Mouse (Mus musculus): ENCODE results near the gene Ada. TPM values are rescaled to one million over a fixed set of nuclear protein-coding genes. Genes with fewer than 3 reads are reported as not detected.

Ada gene
- polyA plus RNA-seq, 1 experiment = 2.4 TPM

DNA sequence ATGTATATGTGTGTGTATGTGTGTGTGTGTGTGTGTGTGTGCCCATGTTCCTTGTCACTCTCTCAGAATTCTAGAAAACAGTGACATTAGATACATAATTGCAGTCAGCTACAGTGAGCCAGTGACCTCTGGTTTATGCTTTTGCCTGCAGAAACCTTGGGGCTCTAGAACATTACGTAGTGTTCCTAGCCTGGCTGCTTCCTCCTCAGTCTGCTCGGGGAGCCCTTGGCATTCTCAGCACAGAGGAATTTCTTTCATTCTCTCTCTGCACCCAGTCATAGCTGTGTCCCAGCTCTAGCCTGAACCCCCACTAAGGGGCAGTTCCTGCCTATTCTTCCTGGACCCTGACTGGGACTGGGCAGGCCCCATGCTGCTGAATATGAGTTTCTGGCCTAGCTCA is 8.1 kb upstream of the Ada start:
- no peak overlapping the region for H3K4me3 ChIP-seq (ENCODE audit: insufficient read depth, low read depth, low read length)
- TF ChIP-seq POLR2A (IDR thresholded peaks at IDR 0.05; ENCODE audit: low read depth, low read length) (no peak), CTCF (conservative IDR thresholded peaks at IDR 0.05; ENCODE audit: insufficient read depth, insufficient read length, low read depth, low read length) (no peak)
- H3K36me3 ChIP-seq (ENCODE audit: control insufficient read depth, insufficient read depth, low read length) = no peaks in the 10 kb centered on the region
- no peak overlapping the region for H3K27ac ChIP-seq (ENCODE audit: insufficient read depth, low read depth, low read length)
- DNase-seq = no peak
- no peaks in the 10 kb centered on the region for H3K4me1 ChIP-seq (ENCODE audit: control insufficient read depth, insufficient read depth, low read length)
- no peaks in the 10 kb centered on the region for H3K27me3 ChIP-seq (replicated peaks; ENCODE audit: control insufficient read depth, insufficient read depth, low read length)
- WGBS = 60% methylated on average over 2 of the region's 2 CpGs

DNA sequence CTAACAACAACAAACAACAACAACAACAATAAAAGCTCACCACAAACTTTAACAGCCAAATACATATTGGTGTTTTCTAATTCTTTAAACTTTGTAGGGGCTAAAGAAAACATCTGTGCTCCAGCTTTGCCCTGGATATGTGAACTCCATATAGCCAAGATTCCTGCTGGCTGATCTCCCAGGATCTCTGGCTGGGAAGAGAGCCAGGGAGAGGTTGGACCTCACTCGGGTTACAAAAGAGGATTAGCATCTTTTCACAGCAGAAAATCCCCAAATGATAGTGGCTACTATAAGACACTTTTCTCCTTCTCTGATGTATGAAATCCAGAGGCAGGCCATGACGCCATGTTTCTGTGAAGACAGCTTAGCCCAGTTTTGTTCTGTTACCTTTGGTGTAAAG is 6.7 kb upstream of the Ada start:
- WGBS = 48% methylated on average over 2 of the region's 2 CpGs
- H3K36me3 ChIP-seq (ENCODE audit: control insufficient read depth, insufficient read depth, low read length) = no peaks in the 10 kb centered on the region
- no peak overlapping the region for H3K27ac ChIP-seq (ENCODE audit: insufficient read depth, low read depth, low read length)
- TF ChIP-seq CTCF (conservative IDR thresholded peaks at IDR 0.05; ENCODE audit: insufficient read depth, insufficient read length, low read depth, low read length) = no peak
- no peak for TF ChIP-seq POLR2A (IDR thresholded peaks at IDR 0.05; ENCODE audit: low read depth, low read length)
- no peak overlapping the region for H3K4me3 ChIP-seq (ENCODE audit: insufficient read depth, low read depth, low read length)
- no peaks in the 10 kb centered on the region for H3K4me1 ChIP-seq (ENCODE audit: control insufficient read depth, insufficient read depth, low read length)
- peak; percentile 69 for DNase-seq
- H3K27me3 ChIP-seq (replicated peaks; ENCODE audit: control insufficient read depth, insufficient read depth, low read length) = no peaks in the 10 kb centered on the region

DNA sequence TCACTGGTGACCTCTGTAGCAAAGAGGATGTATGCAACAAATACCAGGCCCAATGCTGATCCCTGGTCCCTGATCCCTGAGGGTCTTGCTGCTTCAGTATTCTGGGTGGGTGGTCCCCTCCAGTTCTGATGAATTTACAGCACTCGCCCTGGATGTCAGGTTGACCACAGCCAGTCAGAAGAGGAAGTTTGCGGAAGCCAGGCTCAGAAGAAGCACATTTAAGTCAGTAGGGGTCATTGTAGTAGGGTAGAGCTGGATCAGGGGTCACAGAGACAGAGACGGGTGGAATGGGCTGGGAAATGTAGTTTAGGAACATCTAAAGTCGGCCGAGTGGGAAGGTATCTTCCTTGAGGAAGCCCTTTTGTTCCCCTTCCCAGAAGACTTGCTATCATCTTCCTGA is 4.2 kb upstream of the Ada start:
- no peak overlapping the region for H3K27ac ChIP-seq (ENCODE audit: insufficient read depth, low read depth, low read length)
- TF ChIP-seq CTCF (conservative IDR thresholded peaks at IDR 0.05; ENCODE audit: insufficient read depth, insufficient read length, low read depth, low read length) = no peak
- TF ChIP-seq POLR2A (IDR thresholded peaks at IDR 0.05; ENCODE audit: low read depth, low read length) = no peak
- H3K36me3 ChIP-seq (ENCODE audit: control insufficient read depth, insufficient read depth, low read length) = no peaks in the 10 kb centered on the region
- H3K4me1 ChIP-seq (ENCODE audit: control insufficient read depth, insufficient read depth, low read length) = peaks cover 3% of the 10 kb centered on the region; the same call in 1 of the 2 replicates
- H3K27me3 ChIP-seq (replicated peaks; ENCODE audit: control insufficient read depth, insufficient read depth, low read length) = no peaks in the 10 kb centered on the region
- WGBS = 88% methylated on average over 5 of the region's 5 CpGs
- no peak overlapping the region for H3K4me3 ChIP-seq (ENCODE audit: insufficient read depth, low read depth, low read length)
- DNase-seq = no peak

DNA sequence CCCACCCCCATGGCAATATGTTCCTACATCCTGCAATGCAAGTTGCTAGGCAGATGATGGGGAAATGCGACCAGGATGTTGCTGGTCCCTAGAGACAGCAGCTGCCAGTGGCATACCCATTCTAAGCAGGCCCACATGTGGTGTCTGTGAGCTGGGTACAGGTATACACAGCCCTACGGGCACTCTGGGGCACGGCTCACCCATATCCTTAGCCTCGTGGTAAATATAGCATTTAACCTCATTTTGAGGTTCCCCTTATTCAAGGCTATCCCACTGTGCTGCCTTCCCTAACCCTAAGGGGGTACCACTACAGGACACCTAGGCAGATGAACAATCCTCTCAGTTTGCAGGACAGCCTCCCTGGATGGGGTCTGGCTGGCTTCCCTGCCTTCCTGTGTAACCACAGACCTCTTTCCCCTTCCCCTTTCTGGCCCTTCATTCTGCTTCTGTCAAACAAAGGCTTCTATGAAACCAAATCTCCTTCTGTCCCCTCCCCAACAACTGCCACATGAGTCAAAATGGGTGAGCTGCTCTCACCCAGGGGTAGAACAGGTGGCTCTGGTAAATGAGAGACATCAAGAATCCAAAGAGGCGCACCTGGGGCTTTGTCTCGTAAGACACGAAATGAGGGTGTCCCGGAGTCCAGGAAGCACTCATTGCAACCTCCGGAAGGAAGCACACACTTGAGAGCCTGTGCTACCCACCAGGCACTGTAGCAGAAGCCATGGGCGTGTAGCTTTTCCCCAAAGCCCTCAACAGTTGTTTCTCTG is 5.1 kb downstream of the Ada start:
- no peak for DNase-seq
- Histone ChIP-seq H3K4me3 (ENCODE audit: insufficient read depth, low read depth, low read length) (no peak overlapping the region), H3K27me3 (replicated peaks; ENCODE audit: control insufficient read depth, insufficient read depth, low read length) (no peaks in the 10 kb centered on the region), H3K4me1 (ENCODE audit: control insufficient read depth, insufficient read depth, low read length) (no peaks in the 10 kb centered on the region), H3K36me3 (ENCODE audit: control insufficient read depth, insufficient read depth, low read length) (no peaks in the 10 kb centered on the region), H3K27ac (ENCODE audit: insufficient read depth, low read depth, low read length) (no peak overlapping the region)
- TF ChIP-seq POLR2A (IDR thresholded peaks at IDR 0.05; ENCODE audit: low read depth, low read length) (no peak), CTCF (conservative IDR thresholded peaks at IDR 0.05; ENCODE audit: insufficient read depth, insufficient read length, low read depth, low read length) (no peak)
- 79% methylated on average over 10 of the region's 10 CpGs for WGBS

DNA sequence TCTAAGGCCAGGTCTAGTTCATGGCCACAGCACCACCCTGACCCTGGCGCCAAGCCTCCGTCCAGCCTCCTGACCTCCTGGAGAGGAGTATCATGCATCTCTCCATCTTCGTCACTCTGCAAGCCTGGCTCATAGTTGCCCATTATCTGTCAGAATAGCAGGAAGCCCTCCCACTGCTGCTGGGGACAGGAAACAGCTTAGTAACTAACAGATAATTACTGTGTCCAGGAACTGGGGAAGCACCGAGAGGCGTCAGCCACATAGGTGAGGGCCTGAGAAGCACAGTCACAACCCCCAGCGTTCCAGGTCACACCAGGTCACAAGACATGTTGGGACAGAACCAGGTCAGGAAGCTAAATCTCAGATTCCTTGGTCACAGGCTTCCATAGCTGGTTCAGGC is 6.7 kb downstream of the Ada start:
- TF ChIP-seq POLR2A (IDR thresholded peaks at IDR 0.05; ENCODE audit: low read depth, low read length) (no peak), CTCF (conservative IDR thresholded peaks at IDR 0.05; ENCODE audit: insufficient read depth, insufficient read length, low read depth, low read length) (no peak)
- Histone ChIP-seq H3K4me1 (ENCODE audit: control insufficient read depth, insufficient read depth, low read length) (no peaks in the 10 kb centered on the region), H3K4me3 (ENCODE audit: insufficient read depth, low read depth, low read length) (no peak overlapping the region), H3K27me3 (replicated peaks; ENCODE audit: control insufficient read depth, insufficient read depth, low read length) (no peaks in the 10 kb centered on the region), H3K27ac (ENCODE audit: insufficient read depth, low read depth, low read length) (no peak overlapping the region), H3K36me3 (ENCODE audit: control insufficient read depth, insufficient read depth, low read length) (no peaks in the 10 kb centered on the region)
- DNase-seq = peak; percentile 48
- 70% methylated on average over 6 of the region's 6 CpGs for WGBS

DNA sequence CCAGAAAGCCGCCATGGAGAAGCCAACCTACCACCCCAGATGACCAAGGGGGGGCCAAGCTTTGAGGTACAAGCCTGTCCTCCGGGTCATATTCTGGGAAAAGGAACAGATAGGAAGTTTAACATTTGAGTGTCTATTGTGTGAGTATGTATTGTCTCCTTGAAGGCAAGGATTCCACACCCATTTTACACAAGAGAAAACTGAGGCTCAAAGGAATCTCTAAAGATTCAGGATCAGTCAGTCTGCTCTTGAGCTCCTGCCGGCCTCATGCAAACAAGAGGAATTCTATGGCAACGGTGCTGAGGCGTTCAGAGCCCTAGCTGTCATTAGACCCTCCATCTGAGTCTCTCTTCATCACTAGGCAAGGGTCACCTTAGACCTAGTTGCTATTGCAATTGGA is 7.4 kb downstream of the Ada start:
- DNase-seq = no peak
- Histone ChIP-seq H3K27ac (ENCODE audit: insufficient read depth, low read depth, low read length) (no peak overlapping the region), H3K27me3 (replicated peaks; ENCODE audit: control insufficient read depth, insufficient read depth, low read length) (no peaks in the 10 kb centered on the region), H3K36me3 (ENCODE audit: control insufficient read depth, insufficient read depth, low read length) (no peaks in the 10 kb centered on the region), H3K4me1 (ENCODE audit: control insufficient read depth, insufficient read depth, low read length) (no peaks in the 10 kb centered on the region), H3K4me3 (ENCODE audit: insufficient read depth, low read depth, low read length) (no peak overlapping the region)
- WGBS = 87% methylated on average over 5 of the region's 5 CpGs
- no peak for TF ChIP-seq POLR2A (IDR thresholded peaks at IDR 0.05; ENCODE audit: low read depth, low read length)
- no peak for TF ChIP-seq CTCF (conservative IDR thresholded peaks at IDR 0.05; ENCODE audit: insufficient read depth, insufficient read length, low read depth, low read length)

DNA sequence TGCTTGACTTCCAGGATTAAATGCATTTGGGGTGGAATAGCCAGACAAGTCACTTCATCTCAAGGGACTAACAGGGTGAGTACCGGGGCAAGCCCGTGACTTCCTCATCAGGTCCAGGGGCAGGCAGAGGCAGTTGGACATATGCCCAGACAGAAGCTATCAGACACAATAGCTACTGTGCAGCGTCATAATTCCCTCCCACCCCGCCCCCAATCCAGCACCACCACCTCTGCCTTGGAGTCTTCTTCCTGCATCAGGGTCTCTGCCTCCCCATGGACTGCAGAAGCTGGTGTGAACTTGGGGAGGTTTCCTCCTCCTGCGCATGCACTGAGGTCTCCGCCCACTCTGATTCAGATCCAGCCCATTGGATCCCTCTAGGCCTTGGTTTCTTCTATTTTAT is 14.1 kb downstream of the Ada start:
- peak; percentile 90 for DNase-seq
- Histone ChIP-seq H3K27me3 (replicated peaks; ENCODE audit: control insufficient read depth, insufficient read depth, low read length) (no peaks in the 10 kb centered on the region), H3K36me3 (ENCODE audit: control insufficient read depth, insufficient read depth, low read length) (no peaks in the 10 kb centered on the region), H3K4me1 (ENCODE audit: control insufficient read depth, insufficient read depth, low read length) (no peaks in the 10 kb centered on the region), H3K4me3 (ENCODE audit: insufficient read depth, low read depth, low read length) (no peak overlapping the region), H3K27ac (ENCODE audit: insufficient read depth, low read depth, low read length) (peak overlapping the region; percentile 21; the same call in 1 of the 2 replicates)
- no peak for TF ChIP-seq CTCF (conservative IDR thresholded peaks at IDR 0.05; ENCODE audit: insufficient read depth, insufficient read length, low read depth, low read length)
- TF ChIP-seq POLR2A (IDR thresholded peaks at IDR 0.05; ENCODE audit: low read depth, low read length) = no peak
- WGBS = 47% methylated on average over 6 of the region's 6 CpGs
